Mouse (Mus musculus) cerebellum, adult 18-20 months (tissue): ENCODE measurements around the gene Apopt1.

Experiments
- DNase-seq, 2 experiments: peaks; one replicate each; pipeline ENCODE4 v3.0.0; 2021

Apopt1 gene

GRCm38 (mm10) chr12:111681305-111681704 is 31.8 kb upstream of the Apopt1 start:
- no peak for DNase-seq

GRCm38 (mm10) chr12:111682003-111682402 is 31.1 kb upstream of the Apopt1 start:
- no peak for DNase-seq

- DNase-seq: no peak
These were observed 30.3 kb upstream of the Apopt1 start for GRCm38 (mm10) chr12:111682806-111683205.

GRCm38 (mm10) chr12:111686390-111686789 is 26.7 kb upstream of the Apopt1 start:
- DNase-seq: no peak

- DNase-seq: peak; percentile 75 to 78
These were observed 25.6 kb upstream of the Apopt1 start for GRCm38 (mm10) chr12:111687350-111688068.

GRCm38 (mm10) chr12:111688069-111688428 is 25.0 kb upstream of the Apopt1 start:
- peak; percentile 51 to 53 for DNase-seq

- DNase-seq: peak; percentile 55 to 58
These were observed 23.6 kb upstream of the Apopt1 start for GRCm38 (mm10) chr12:111689426-111689825.

GRCm38 (mm10) chr12:111691346-111691872 is 21.7 kb upstream of the Apopt1 start:
- no peak for DNase-seq

GRCm38 (mm10) chr12:111692899-111693298 is 20.2 kb upstream of the Apopt1 start:
- no peak for DNase-seq

- DNase-seq: peak; percentile 50 to 57
These were observed 19.5 kb upstream of the Apopt1 start for GRCm38 (mm10) chr12:111693341-111694270.

GRCm38 (mm10) chr12:111694271-111694781 is 18.7 kb upstream of the Apopt1 start:
- peak in 1 of 2 experiments; percentile 40 for DNase-seq

- DNase-seq: peak; percentile 45 to 48
These were observed 17.9 kb upstream of the Apopt1 start for GRCm38 (mm10) chr12:111694880-111695804.

GRCm38 (mm10) chr12:111696239-111696638 is 16.8 kb upstream of the Apopt1 start:
- DNase-seq: peak; percentile 83 to 89

GRCm38 (mm10) chr12:111697708-111698107 is 15.4 kb upstream of the Apopt1 start:
- no peak for DNase-seq

- DNase-seq: peak; percentile 73 to 74
These were observed 14.6 kb upstream of the Apopt1 start for GRCm38 (mm10) chr12:111698346-111698913.

GRCm38 (mm10) chr12:111699542-111699941 is 13.5 kb upstream of the Apopt1 start:
- DNase-seq: no peak

GRCm38 (mm10) chr12:111700920-111701458 is 12.1 kb upstream of the Apopt1 start:
- DNase-seq: no peak

- no peak for DNase-seq
These were observed 9.8 kb upstream of the Apopt1 start for GRCm38 (mm10) chr12:111703301-111703700.

GRCm38 (mm10) chr12:111704609-111705008 is 8.5 kb upstream of the Apopt1 start:
- DNase-seq: no peak

GRCm38 (mm10) chr12:111705186-111705973 is 7.7 kb upstream of the Apopt1 start:
- no peak for DNase-seq

GRCm38 (mm10) chr12:111708181-111708580 is 4.9 kb upstream of the Apopt1 start:
- no peak for DNase-seq
